Mouse (Mus musculus) embryonic facial prominence, embryonic 14.5 days (tissue): ENCODE data around the gene Tbc1d22b. TPM values are rescaled to one million over a fixed set of nuclear protein-coding genes. Genes with fewer than 3 reads are reported as not detected.
"Not testable (repeated sequence)": the region's sequence is repeated elsewhere in the genome, so short reads cannot be mapped to it uniquely, and the experiment has no call there.

Experiments used
- ATAC-seq: fragments of 200-750 bp; cut with Nextera tagmentation; 2 replicates; pipeline ENCODE4 v1.8.0; 2017; ENCODE audit warnings: low read depth, moderate number of reproducible peaks, moderate TSS enrichment
- DNase-seq: peaks from one replicate; pipeline ENCODE4 v3.0.0-alpha.2; 2015; ENCODE audit warnings: low spot score
- H3K27ac ChIP-seq: fragments of 300-500 bp; sonication (generic); replicated peaks from 2 replicates; pipeline ENCODE4 v1.5.1; 2014; ENCODE audit warnings: low read depth, mild to moderate bottlenecking, low read length, moderate library complexity
- H3K27me3 ChIP-seq: fragments of 300-500 bp; sonication (generic); replicated peaks from 2 replicates; pipeline ENCODE4 v1.6.1; 2014; ENCODE audit warnings: low read length; ENCODE audit not compliant: control insufficient read depth, insufficient read depth
- H3K36me3 ChIP-seq: fragments of 300-500 bp; sonication (generic); 2 replicates; pipeline ENCODE4 v1.6.1; 2014; ENCODE audit warnings: low read length, mixed read lengths; ENCODE audit not compliant: control insufficient read depth, insufficient read depth
- H3K4me1 ChIP-seq: fragments of 300-500 bp; sonication (generic); 2 replicates; pipeline ENCODE4 v1.6.1; 2014; ENCODE audit warnings: antibody characterized with exemption, low read length; ENCODE audit not compliant: control insufficient read depth, insufficient read depth
- H3K4me2 ChIP-seq: fragments of 300-500 bp; sonication (generic); 2 replicates; pipeline ENCODE4 v1.6.1; 2014; ENCODE audit warnings: low read depth, mild to moderate bottlenecking, low read length, moderate library complexity, mixed read lengths
- H3K4me3 ChIP-seq: fragments of 300-500 bp; sonication (generic); 2 replicates; pipeline ENCODE4 v1.5.1; 2014; ENCODE audit warnings: low read depth, mild to moderate bottlenecking, low read length
- H3K9ac ChIP-seq: fragments of 300-500 bp; sonication (generic); 2 replicates; pipeline ENCODE4 v1.6.1; 2014; ENCODE audit warnings: low read depth, mild to moderate bottlenecking, low read length, moderate library complexity, mixed read lengths
- H3K9me3 ChIP-seq: fragments of 300-500 bp; sonication (generic); 2 replicates; pipeline ENCODE4 v1.6.1; 2016; ENCODE audit warnings: low read length; ENCODE audit not compliant: control insufficient read depth
- WGBS: fragments of 180-500 bp; shearing (Covaris S2); extraction: QIAGEN DNeasy Blood & Tissue Kit; methylation state at CpG from one replicate; pipeline ENCODE4 v1.1.7; 2014; 5-methylcytosine and 5-hydroxymethylcytosine counted together
- polyA plus RNA-seq: library from polyadenylated mRNA; unstranded; fragments of >200 nt; fragmentation: Nextera tagmentation; extraction: Ambion mirVana; gene quantifications from 2 replicates; pipeline ENCODE4 v1.2.1, GENCODE M21; 2014

The Tbc1d22b gene
- polyA plus RNA-seq, 1 experiment from 2014 or later: 12.3 TPM

DNA sequence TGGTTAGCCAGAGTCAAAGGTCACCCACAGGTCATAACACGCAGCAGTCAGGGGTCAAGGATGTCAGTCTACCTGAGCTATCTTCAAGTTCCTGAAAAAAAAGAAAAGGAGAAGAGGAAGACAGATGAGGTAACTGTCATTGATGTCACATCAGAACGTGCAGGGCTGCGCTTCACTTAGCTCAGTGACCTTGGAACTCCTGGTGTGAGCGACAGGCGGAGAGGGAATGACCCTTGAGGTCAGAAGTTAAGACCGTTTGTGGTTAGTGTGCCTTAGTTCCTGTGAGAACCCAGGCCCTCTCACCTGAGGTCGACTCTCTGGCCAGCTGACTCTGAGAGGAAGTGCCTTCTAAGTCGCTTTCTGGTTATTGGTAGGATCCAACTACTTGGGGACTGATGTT, 38.9 kb upstream of the Tbc1d22b start:
- no peaks in the 10 kb centered on the region for H3K27me3 ChIP-seq
- H3K27ac ChIP-seq: no peak overlapping the region
- DNase-seq (no peak), ATAC-seq (no peak)
- no peak overlapping the region for H3K4me2 ChIP-seq
- 52% methylated on average over 8 of the region's 8 CpGs for WGBS
- no peaks in the 10 kb centered on the region for H3K4me1 ChIP-seq
- no peaks in the 10 kb centered on the region for H3K9me3 ChIP-seq
- H3K36me3 ChIP-seq: no peaks in the 10 kb centered on the region
- H3K4me3 ChIP-seq: no peak overlapping the region
- no peak overlapping the region for H3K9ac ChIP-seq

DNA sequence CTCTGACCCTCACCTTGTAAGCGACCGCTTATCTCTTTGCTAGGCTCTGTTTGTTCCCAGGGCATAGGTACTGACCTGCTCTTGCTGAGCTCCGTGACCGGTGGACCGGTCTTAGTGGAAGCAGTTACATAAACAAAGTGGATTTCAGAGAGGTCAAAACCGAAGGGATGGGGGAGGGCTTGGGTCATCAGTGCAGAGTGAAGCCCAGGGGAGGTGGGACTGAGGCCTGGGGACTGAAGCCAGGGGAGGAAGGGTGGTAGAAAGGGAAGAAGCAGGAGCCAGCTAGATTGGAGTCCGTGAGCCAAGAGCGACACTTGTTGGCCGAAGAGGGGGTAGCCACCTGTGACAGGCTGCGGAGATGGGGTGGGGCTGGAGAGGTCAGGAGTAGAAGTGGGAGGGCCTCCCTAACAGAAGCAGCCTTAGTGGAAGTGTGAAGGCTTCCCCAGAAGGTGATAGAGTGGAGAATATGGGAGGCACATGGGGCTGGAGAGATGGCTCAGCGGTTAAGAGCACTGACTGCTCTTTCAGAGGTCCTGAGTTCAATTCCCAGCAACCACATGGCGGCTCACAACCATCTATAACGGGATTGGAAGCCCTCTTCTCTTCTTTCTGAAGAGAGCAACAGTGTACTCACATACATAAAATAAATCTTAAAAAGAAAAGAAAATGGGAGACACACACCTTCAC, 36.4 kb upstream of the Tbc1d22b start:
- no peak overlapping the region for H3K4me3 ChIP-seq
- no peak overlapping the region for H3K9ac ChIP-seq
- ATAC-seq (peak; percentile 78), DNase-seq (peak; percentile 72)
- H3K4me2 ChIP-seq: no peak overlapping the region
- H3K9me3 ChIP-seq: no peaks in the 10 kb centered on the region
- H3K36me3 ChIP-seq: no peaks in the 10 kb centered on the region
- H3K27me3 ChIP-seq: no peaks in the 10 kb centered on the region
- no peak overlapping the region for H3K27ac ChIP-seq
- no peaks in the 10 kb centered on the region for H3K4me1 ChIP-seq
- 30% methylated on average over 13 of the region's 13 CpGs for WGBS

- Histone ChIP-seq H3K4me1 (no peaks in the 10 kb centered on the region), H3K27ac (no peak overlapping the region), H3K27me3 (no peaks in the 10 kb centered on the region), H3K4me2 (no peak overlapping the region), H3K36me3 (no peaks in the 10 kb centered on the region), H3K4me3 (no peak overlapping the region), H3K9me3 (no peaks in the 10 kb centered on the region), H3K9ac (no peak overlapping the region)
- 1% methylated on average over 11 of the region's 11 CpGs for WGBS
- peak; percentile 89 for DNase-seq
- ATAC-seq: peak; percentile 71
These were observed 35.1 kb upstream of the Tbc1d22b start for GRCm38 (mm10) chr17:29514435-29514834.

GRCm38 (mm10) chr17:29518665-29519064, 30.9 kb upstream of the Tbc1d22b start:
- DNase-seq, H3K4me3 ChIP-seq, H3K27ac ChIP-seq, H3K9ac ChIP-seq, H3K4me2 ChIP-seq, H3K27me3 ChIP-seq, H3K36me3 ChIP-seq, H3K4me1 ChIP-seq, H3K9me3 ChIP-seq, ATAC-seq: not testable (repeated sequence)
- WGBS: 88% methylated on average over 5 of the region's 5 CpGs

- Histone ChIP-seq H3K9ac (no peak overlapping the region), H3K36me3 (no peaks in the 10 kb centered on the region), H3K9me3 (no peaks in the 10 kb centered on the region), H3K27me3 (no peaks in the 10 kb centered on the region), H3K27ac (no peak overlapping the region), H3K4me1 (no peaks in the 10 kb centered on the region), H3K4me3 (no peak overlapping the region), H3K4me2 (no peak overlapping the region)
- 74% methylated on average over 8 of the region's 8 CpGs for WGBS
- no peak for ATAC-seq
- DNase-seq: no peak
These were observed 29.9 kb upstream of the Tbc1d22b start for GRCm38 (mm10) chr17:29519731-29520130.

- no peak for ATAC-seq
- peaks cover 11% of the 10 kb centered on the region; the same call in 1 of the 2 replicates for H3K9me3 ChIP-seq
- H3K36me3 ChIP-seq: no peaks in the 10 kb centered on the region
- no peak for DNase-seq
- H3K27ac ChIP-seq: no peak overlapping the region
- H3K27me3 ChIP-seq: no peaks in the 10 kb centered on the region
- WGBS: 70% methylated on average over 2 of the region's 2 CpGs
- H3K4me2 ChIP-seq: no peak overlapping the region
- no peaks in the 10 kb centered on the region for H3K4me1 ChIP-seq
- H3K4me3 ChIP-seq: no peak overlapping the region
- no peak overlapping the region for H3K9ac ChIP-seq
These were observed 24.0 kb upstream of the Tbc1d22b start for GRCm38 (mm10) chr17:29525613-29526012.

GRCm38 (mm10) chr17:29528568-29529187, 20.9 kb upstream of the Tbc1d22b start:
- Histone ChIP-seq H3K36me3 (no peaks in the 10 kb centered on the region), H3K4me1 (no peaks in the 10 kb centered on the region), H3K4me2 (no peak overlapping the region), H3K27ac (no peak overlapping the region), H3K27me3 (no peaks in the 10 kb centered on the region), H3K9ac (no peak overlapping the region), H3K4me3 (no peak overlapping the region), H3K9me3 (peaks cover 11% of the 10 kb centered on the region; the same call in 1 of the 2 replicates)
- 67% methylated on average over 8 of the region's 8 CpGs for WGBS
- no peak for ATAC-seq
- DNase-seq: peak; percentile 38

DNA sequence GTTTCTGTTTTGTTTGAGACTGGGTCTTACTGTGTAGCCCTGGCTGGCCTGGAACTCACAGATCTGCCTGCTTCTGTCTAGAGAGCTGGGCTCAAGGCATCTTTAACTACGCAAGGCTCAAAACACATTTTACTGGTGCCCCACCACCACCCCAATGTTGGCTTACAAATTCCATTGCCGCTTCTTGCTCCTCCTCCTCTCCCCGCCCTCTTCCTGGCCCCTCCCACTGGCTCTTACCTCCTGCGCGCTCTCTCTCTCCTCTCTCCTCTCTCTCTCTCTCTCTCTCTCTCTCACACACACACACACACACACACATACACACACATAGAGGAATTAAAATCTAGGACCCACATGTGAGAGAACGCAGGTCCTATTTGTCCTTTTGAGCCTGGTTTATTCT, 19.1 kb upstream of the Tbc1d22b start:
- no peaks in the 10 kb centered on the region for H3K36me3 ChIP-seq
- no peak overlapping the region for H3K4me3 ChIP-seq
- no peak overlapping the region for H3K4me2 ChIP-seq
- H3K9ac ChIP-seq: no peak overlapping the region
- ATAC-seq: no peak
- H3K27ac ChIP-seq: no peak overlapping the region
- no peaks in the 10 kb centered on the region for H3K4me1 ChIP-seq
- no peaks in the 10 kb centered on the region for H3K27me3 ChIP-seq
- H3K9me3 ChIP-seq: peaks cover 8% of the 10 kb centered on the region; the same call in 1 of the 2 replicates
- 82% methylated on average over 6 of the region's 6 CpGs for WGBS
- no peak for DNase-seq

DNA sequence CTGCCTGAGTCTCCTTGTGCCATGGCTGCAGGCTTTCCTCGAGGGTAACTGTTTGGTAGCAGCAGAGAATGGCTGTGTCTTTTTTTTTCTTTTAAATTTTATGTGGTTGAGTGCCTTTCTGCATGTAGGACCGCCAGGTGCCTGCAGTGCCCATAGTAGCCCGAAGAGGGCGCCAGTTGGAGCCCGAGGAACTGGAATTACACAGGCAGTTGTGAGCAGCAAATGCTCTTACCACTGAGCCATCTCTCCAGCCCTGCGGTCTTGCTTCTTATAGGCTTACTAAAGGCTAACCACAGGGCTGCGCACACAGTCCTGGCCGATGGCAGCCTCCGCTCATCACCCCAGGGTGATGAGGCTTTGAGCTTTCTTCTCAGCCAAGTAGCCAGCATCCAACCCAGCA, 18.3 kb upstream of the Tbc1d22b start:
- ATAC-seq (no peak), DNase-seq (no peak)
- Histone ChIP-seq H3K27me3 (no peaks in the 10 kb centered on the region), H3K4me1 (no peaks in the 10 kb centered on the region), H3K27ac (no peak overlapping the region), H3K36me3 (no peaks in the 10 kb centered on the region), H3K4me2 (no peak overlapping the region), H3K9me3 (0 out of 2 replicates have a peak, but pooled peaks cover under 1% of the 10 kb centered on the region), H3K9ac (no peak overlapping the region), H3K4me3 (no peak overlapping the region)
- 82% methylated on average over 9 of the region's 9 CpGs for WGBS
